8 mouse cellular contexts compared by ENCODE assay signal in the genomic region with DNA sequence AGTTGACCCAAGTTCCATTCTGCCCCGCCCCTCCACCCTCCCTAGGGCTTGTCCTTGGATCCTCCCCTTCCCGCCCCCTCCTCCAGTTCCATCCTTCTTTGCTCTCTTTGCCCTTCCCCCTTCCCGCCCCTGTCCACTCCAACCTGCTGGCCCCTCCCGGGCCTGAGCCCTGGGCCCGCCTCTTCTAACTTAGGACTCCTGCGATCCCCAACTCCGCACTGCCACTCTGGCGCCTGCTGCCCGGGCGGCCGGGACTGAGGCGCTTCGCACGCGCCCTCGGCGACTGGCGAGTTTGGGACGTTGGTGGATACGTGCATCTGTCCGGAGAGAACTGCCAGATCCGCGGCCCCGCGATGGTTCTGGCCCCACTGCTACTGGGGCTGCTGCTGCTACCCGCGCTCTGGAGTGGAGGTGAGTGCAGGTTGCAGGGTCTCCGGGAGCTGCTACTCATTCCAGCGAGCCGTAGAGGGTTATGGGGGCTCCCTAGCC. TPM values are rescaled to one million over a fixed set of nuclear protein-coding genes. Genes with fewer than 3 reads are reported as not detected.
A peak's percentile ranks its signal among the peaks of the same experiment; 100 is the strongest.
DNase-seq lines count a peak whose midpoint lies in the region.

Gene Mertk (plus strand): TSS at position 264 of the 489 bp plus-strand sequence.

- DNase-seq in R1 (ENCODE audit: low read depth, low spot score) = peak; percentile 97
- DNase-seq in cerebellum, adult 9-10 months = peak; percentile 25
- peak; percentile 45 to 63 for DNase-seq in frontal cortex, adult 2 months (ENCODE audit: extremely low spot score in 1 of 2, low spot score in 1 of 2)
- peak; percentile 89 for DNase-seq in hindbrain, embryonic 10.5 days (ENCODE audit: low spot score)
- peak; percentile 71 to 74 for DNase-seq in layer of hippocampus, adult 8-10 months (ENCODE audit: low spot score in 2 of 2)
- peak; percentile 94 to 97 for DNase-seq in lung, adult 18-20 months
- DNase-seq in ovary, adult 18-20 months (ENCODE audit: low spot score) = peak; percentile 94
- peak; percentile 95 for DNase-seq in urinary bladder, postnatal 14 days (ENCODE audit: low spot score)

- under 1% methylated on average over 30 of the region's 30 CpGs for WGBS in hindbrain, embryonic 10.5 days

- H3K27ac ChIP-seq in hindbrain, embryonic 10.5 days = peak within 1 kb of the TSS; percentile 88

- H3K9me3 ChIP-seq in hindbrain, embryonic 10.5 days = no peaks in the 10 kb centered on the region

- H3K36me3 ChIP-seq in hindbrain, embryonic 10.5 days = no peaks in the 10 kb centered on the region

- H3K4me3 ChIP-seq in hindbrain, embryonic 10.5 days = peak within 1 kb of the TSS; percentile 76

- peaks cover 7% of the 10 kb centered on the region; the same call in 1 of the 2 replicates for H3K27me3 ChIP-seq in hindbrain, embryonic 10.5 days (ENCODE audit: insufficient read depth, poor library complexity, severe bottlenecking)

- peaks cover 24% of the 10 kb centered on the region for H3K4me1 ChIP-seq in hindbrain, embryonic 10.5 days (replicated peaks)

RNA-seq across cellular contexts. Expression of gene Mertk, which starts in this region (rescaled TPM):
- polyA plus RNA-seq in frontal cortex, adult 2 months (2012; rRNA removed) = 16.8 and 18.3 TPM in 2 replicates
- 3.4 and 4.4 TPM in 2 replicates for polyA plus RNA-seq in hindbrain, embryonic 10.5 days (2016; fragmentation: Nextera tagmentation; extraction: Ambion mirVana)
- total RNA-seq in layer of hippocampus, adult 8-10 months (2022) = 10 to 100 TPM; 33.7 to 40.4 (median 36.1) TPM

Comparison
In these comparisons a context has a peak if more than half of its experiments do, and no peak if none do; other contexts are left out.
1. Peak in every context shown above with its lines: DNase-seq, H3K4me3 ChIP-seq and H3K27ac ChIP-seq.
2. DNase-seq: peak in every context shown above with its lines; median percentile 97 in R1; 96 in lung, adult 18-20 months; 95 in urinary bladder, postnatal 14 days; 94 in ovary, adult 18-20 months; 89 in hindbrain, embryonic 10.5 days; 72 in layer of hippocampus, adult 8-10 months; 54 in frontal cortex, adult 2 months; 25 in cerebellum, adult 9-10 months.